Mouse (Mus musculus): ENCODE results near the gene Hectd4.

Gene Hectd4

DNA sequence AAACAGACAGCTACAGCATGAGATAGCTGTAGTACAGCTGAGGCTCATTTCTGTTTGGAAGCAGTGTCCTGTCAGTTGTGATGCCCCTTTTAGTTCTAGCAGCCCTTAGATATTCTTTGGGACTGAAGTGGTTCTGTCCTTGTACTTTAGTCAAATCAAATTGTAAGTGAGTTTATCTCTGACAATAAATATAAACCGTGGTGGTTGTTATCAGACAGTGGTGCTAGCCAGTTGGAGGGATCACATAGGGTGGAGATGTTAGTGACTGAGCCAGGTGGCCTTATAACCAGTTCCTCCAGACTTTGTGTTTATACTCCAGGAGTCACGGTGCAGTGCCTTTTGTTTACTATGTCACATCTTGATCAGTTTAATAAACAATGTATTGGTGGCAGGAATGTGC lies 13.7 kb downstream of the Hectd4 start:
- 84% methylated on average over 2 of the region's 2 CpGs for WGBS

DNA sequence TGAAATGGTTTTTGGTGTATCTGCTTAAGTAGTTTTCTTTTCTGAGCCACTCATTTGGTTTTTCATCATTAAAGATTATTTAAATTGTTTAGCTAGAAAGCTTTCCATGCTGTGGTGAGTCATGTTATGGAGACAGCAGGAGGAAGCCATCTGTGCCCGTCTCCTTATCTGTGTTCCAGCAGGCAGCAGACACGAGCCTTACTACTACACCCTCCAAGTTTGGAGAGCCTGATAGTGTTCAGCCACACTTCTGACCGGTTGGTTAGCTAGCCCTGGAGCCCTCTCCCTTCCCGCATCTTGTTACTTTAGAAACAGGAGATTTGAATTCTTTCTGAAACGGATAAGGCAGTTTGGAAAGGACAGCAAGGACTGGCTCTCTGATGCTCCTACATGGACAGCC lies 16.2 kb downstream of the Hectd4 start:
- 39% methylated on average over 5 of the region's 5 CpGs for WGBS

DNA sequence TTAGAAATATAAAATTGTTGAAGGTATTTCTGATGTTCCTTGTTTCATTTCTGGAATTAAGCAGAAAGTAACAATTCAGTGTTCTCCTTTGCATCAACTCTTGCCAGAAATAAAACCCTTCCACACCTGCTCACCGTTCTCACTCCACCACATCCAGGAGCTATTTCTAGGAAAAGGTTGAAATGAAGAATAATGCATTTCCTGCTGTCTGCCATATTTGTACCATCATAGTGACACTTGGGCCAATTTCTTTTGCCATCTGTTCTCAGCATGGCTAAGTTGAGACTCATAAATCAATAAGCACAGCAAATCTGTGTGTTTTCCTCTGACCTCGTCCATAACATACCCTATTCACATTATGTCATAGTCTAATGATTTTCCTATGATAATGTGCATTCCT lies 18.2 kb downstream of the Hectd4 start:
- 48% methylated on average over 2 of the region's 2 CpGs for WGBS

DNA sequence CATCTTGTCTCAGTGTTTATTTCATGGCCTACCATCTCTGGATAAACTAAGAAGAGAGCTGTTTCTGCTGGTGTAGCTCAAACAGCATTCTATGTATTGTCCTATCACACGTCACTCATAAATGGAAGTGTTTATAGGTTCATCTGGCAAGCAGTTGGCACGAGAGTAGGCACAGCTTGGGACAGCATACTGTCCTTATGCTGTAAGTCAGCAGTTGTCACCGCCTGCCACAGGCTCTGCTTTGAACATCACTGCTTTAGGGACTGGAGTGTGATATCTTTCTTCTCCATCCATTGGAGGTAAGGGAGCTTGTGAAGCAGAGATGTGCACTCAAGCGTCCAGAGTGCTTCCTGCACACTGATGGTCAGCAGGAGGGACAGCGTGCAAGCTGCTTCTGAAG lies 19.8 kb downstream of the Hectd4 start:
- WGBS, result 53% methylated on average over 5 of the region's 5 CpGs

DNA sequence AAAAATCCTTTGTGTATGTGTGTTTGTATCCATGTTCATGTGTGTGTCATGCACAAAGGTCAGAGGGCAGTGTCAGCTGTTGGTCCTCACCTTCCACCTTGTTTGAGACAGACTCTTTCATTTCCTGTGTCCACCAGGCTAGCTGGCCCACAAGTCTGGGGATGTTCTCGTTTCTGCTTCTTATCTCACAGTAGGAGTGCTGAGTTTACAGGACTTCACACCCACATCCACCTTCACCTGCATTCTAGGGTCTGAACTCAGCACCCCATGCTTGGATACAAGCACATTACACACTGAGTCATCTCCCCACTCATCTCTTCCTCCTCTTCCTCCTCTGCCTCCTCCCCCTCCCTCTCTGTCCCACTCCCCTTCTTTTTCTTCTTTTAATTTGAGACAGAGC lies 22.2 kb downstream of the Hectd4 start:
- 24% methylated on average over 1 of the region's 1 CpGs for WGBS

DNA sequence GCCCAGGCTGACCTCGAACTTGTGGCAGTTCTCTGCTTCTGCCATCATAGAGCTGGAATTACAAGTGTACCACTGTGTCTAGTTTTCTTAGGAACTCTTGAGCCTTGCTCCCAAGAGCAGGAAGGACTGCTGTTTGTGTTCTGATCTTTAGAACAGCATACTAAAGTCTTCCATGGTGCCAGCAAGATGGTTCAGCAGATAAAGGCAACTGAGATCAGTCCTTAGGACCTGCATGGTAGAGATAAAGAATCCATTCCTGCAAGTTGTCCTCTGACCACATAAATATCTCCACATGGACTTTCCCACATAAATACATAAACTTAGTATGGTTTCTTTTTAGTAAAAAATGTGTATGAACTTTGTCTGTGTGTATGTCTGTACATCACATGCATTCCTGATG lies 22.7 kb downstream of the Hectd4 start:
- WGBS, result 95% methylated on average over 1 of the region's 1 CpGs

DNA sequence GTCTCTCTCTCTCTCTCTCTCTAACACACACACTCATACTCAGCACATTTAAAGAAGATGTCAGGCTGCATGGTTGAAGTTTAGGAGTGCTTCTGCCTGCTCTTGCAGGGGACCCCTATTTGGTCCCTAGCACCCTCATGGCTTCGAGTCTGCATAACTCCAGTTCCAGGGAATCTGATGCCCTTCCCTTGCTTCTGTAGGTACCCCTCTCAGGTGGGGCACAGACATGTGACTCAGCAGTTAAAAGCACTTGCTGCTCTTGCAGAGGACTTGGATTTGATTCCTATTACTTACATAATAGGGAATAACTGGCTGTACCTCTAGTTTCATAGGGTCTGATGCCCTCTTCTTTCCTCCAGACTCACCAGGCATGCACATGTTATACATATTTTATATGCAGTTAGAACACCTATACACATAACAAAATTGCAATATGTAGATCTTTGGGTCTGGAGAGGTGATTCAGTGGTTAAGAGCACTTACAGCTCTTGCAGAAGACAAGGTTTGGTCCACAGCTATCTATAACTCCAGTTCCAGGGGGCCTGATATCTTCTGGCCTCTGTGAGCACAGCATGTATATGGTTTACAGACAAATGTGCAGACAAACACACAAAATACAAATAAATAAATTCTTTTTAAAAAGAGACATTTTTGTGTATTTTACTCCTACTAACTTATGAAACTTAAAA lies 23.8 kb downstream of the Hectd4 start:
- 86% methylated on average over 1 of the region's 1 CpGs for WGBS

DNA sequence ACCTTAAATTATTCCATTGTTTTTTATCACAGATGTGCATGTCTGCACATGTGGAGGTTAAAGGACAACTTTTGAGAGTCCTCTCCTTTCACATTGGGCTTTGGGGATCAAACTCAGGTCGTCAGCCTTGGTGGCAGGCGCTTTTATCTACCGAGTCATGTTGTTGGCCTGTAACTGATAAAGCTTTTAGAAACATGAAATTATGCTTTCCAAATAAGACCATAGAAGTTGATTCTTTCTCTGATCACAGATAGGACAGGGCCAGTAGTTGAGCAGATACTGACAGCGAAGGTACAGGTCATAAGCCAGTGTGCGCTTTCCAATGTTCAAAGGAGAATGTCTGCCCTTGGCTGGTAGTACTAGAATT lies 24.3 kb downstream of the Hectd4 start:
- WGBS, result 93% methylated on average over 5 of the region's 5 CpGs

DNA sequence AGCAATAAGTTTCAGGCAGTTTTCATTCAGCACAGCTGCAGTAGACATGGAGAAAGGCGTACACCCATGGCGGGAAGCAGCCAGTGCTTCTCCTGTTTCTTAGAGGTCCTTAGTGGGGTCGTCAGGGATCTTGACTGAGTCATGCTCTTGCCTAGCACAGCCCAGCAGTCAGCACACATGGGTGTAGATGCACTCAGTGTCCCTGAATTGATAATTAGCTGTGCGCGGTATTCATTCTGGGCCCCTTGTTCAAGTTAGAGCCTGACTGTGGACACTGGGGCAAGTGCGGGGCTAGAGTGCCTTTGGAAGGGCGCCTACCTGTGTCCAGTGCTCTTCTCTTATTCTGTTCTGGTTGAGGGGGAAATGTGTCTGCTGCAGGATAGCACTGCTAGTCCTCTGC lies 25.2 kb downstream of the Hectd4 start:
- WGBS, result 82% methylated on average over 7 of the region's 7 CpGs

DNA sequence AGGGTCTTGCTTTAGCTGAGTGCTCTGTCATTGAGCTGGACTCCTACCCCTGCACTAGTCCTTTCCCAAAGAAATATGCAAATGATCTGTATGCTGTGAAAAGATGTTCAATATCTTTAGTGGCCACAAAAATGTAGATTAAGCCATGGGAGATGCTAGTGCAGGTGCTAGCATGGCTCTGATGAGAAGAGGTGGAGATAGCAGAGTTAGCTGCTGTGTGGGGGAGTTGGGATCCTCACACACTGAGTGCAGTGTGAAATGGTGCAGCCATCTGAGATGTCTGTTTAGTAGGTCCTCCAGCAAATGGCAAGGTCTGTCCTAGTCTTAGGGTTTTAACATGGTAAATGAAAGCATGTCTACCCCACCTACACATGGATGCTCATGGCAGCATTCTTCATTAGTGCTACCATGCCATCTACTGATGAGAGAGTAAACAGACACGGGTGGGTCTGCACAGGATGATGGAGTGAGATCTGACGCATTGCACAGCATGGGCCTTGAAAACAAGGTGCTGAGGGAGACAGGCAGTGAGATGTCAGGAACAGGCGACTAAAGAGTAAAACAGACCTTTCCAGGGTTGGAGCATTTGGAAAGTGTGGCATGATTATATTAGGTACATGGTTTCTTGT lies 28.9 kb downstream of the Hectd4 start:
- WGBS, result 66% methylated on average over 3 of the region's 3 CpGs

DNA sequence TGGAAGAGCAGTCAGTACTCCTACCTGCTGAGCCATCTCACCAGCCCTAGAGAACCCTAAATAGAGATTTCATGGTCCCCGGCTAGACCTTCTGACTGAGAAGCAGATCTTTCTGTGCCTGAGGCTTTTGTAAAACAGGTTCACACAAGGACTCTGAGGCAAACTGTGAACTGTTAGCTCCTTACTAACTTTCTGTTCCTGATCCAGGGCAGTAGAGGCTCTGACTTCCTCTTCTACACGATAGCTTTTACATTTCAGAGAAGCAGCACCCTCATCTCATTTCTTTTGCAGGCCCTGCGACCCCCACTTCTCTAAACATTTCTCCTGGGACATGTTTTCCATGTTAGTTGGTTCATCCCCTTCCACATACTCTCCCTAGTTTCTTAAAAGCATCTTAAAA lies 29.7 kb downstream of the Hectd4 start:
- WGBS, result 77% methylated on average over 3 of the region's 3 CpGs

DNA sequence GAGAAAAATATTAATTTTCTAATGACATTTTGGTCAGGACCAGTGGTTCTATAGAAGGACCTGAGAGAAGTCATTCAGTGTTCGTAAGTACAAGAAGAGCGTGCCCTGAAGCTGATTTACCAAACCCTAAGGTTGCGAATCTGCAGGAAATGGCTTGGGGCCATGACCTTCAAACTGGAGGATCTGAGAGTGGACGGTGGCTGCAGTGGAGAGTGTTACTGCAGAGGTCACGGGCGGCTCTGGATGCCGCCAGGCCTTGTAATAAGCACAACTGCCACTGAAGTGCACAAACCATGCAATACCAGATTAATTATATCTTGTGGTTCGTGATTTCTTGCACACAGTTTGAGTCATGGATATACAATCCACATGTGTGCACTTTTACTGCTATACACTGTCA lies 31.8 kb downstream of the Hectd4 start:
- 73% methylated on average over 8 of the region's 8 CpGs for WGBS

DNA sequence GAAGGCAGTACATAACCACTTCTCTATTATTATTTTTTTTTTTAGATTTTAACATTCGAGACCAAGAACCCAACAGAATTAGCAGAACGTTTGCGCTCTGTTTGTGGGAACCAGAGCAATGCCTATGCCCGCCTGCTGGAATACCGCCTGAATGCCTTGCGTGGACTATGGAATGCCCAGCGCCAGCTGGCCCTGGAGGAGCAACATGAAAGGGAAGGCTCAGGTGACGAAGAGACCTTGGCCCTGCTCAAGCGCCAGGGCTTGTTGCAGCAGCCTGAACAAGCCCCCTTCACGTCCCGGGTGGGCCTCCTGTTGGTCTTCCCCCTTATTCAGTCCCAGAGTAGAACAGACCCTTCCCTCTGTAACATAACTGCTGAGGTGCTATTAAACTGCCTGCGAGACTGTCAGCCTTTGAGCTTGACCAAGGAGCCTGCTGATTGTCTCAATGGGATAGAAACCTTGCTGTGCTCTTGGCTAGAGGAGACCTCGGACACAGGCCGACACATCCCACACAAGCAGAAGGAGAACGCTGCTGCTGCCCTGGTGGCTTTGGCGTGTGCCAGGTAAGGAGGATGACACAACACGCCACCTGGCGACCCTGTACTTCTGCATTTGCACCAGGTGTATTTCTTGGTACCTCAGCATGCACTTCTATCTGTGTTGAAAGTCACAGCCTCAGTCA lies 33.9 kb downstream of the Hectd4 start:
- 81% methylated on average over 18 of the region's 18 CpGs for WGBS

DNA sequence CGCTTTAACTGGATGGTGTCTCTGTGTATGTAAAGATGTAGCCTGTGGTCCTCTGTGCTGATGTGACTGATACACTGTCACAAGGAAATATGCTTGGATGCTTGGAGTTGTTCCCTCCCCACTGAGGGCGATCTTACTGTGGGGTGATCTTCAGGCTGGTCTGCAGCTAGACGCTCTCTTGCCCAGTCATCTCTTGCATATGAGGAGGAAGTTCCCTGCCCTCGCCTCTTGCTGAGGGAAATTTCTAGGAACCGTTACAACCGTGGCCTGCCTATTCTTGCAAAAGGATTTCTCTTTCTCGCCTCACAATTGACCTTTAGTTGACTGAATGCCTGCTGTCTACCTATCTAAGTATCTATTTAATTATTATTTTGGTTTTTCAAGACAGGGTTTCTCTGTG lies 35.0 kb downstream of the Hectd4 start:
- 80% methylated on average over 7 of the region's 7 CpGs for WGBS

DNA sequence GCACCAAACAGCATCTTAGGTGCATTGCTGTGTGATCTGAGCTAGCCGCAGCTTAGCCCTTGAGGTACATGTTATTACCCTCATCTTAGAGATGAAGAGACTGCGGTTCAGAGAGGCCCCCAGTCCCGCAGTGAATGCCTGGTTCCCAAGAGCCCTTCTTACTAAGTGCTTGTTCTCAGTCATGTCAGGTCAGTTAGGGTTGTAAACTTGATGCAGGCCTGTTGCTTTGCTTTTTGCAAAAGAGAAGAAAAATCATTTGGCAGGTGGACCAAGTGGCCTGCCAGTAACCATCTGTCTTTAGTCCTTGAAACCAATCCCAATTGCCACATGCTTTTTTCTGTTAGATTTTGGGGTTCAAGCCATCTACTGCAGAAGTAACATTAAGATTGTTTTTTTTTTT lies 41.8 kb downstream of the Hectd4 start:
- WGBS, result 93% methylated on average over 3 of the region's 3 CpGs

DNA sequence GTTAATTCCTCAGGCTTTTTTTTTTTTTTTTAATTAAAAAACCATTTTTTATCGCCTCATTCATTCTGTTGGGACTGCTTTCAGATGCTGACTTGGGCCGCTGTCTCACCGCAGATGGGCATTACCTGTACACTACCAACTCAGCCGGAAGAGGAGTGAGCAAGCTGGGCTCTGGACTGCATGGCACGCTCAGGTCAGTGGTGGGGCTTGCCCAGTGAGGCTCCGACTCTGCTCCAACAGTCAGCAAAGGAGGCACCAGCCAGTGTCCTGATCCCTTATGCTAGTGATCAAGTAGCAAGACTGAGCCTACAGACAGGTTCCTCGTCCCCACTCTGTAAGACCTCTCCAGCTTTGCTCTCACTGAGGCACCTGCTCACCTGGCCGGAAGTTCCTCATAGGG lies 42.4 kb downstream of the Hectd4 start:
- WGBS, result 92% methylated on average over 8 of the region's 8 CpGs

DNA sequence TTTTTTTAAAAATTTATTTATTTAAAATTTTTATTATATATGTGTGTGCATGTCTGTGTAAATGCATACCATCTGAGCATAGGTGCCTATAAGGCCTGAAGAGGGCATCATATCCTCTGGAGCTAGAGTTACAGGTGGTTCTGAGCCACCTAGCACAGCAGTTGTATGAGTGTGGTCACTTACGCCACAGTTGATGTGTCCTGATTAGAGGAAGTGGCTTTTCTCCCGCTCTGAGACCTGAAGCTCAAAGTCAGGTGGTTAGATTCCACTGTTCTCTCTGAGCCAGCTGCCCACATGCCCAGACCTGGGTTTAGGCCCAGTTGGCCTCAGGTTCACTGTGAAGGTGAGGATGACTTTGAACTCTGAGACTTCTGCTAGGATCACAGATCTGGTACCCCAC lies 44.6 kb downstream of the Hectd4 start:
- 96% methylated on average over 2 of the region's 2 CpGs for WGBS

DNA sequence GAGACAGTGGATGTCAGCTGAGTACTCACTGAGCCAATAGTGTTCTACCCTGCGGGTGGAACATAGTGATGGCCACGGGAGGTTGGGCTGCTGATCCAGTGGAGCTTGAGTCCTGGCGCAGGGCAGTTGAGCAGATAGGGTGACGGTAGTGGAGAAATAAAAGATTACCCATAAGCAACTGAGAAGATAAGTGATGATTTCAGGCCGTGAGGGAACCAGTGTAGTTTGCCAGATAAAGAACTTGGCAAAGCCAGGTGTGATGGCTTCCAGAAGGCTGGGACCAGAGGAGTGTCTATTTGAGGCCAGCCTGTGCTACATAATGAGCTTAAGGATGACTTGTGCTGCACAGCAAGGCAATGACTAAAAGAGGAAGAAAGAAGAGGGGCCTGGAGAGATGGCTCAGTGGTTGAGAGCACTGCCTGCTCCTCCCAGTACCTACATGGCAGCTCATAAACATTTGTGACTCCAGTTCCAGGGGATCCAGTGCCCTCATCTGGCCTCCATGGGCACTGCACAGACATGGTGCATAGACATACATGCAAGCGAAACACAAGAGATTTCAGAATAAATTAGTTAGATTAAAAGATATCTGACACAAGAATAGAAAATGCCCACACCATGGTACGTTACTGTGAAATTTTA lies 46.8 kb downstream of the Hectd4 start:
- WGBS, result 64% methylated on average over 7 of the region's 7 CpGs

DNA sequence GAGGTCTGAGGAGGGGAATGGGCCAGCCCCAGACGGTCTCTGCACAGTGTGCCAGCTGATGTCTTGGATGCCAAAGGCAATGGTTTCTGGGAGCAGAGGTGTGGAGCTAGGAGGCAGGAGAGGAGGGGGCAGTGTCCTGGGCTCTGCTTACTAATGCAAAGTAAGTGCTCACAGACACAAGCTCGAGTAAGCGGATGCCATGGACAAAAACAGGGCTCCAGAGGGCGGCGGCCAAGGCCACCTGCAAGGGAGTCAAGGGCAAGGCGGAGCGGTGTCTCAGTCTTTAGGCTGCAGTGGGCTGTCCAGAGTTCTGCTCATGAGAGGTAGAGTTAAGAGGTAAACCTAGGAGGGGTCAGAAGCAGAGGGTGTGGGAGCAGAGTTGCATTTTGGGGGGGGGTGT lies 51.0 kb downstream of the Hectd4 start:
- 82% methylated on average over 7 of the region's 7 CpGs for WGBS

DNA sequence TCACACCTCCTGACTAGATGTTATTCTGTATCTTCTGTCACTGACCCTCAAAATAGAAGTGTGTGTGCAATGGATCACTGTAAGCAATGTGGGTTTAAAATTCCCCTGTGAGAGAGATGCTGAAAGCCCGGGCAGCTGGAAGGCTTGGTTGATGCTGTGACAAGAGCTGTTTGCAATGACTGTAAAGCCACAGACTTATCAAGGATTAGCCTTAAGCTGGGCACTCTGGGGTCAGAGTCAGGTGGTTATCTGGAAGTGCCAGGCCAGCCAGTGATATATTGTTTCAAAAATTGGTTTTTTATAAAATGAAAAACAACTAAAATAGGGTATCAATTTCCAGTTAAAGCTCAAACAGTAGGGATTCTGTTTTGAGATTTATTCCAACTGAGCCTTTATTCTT lies 56.8 kb downstream of the Hectd4 start:
- 41% methylated on average over 1 of the region's 1 CpGs for WGBS

DNA sequence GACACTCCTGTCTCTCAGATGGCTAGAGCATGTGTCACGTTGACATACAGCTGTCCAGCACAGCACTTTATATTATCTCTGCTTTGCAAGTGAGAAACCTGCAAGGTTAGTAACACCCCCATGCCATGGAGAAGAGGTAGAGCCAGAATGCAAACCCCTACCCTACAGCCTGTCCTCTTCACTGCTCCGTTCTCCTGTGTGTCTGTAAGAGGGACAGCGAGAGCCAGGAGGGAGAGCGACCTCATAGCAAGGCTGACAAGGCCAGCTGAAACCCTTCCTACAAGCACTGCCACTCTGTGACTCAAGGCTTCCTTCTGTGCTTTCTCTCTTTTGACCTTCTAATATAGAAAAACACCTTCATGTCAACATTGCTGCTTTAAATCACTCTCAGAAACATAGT lies 60.4 kb downstream of the Hectd4 start:
- 92% methylated on average over 4 of the region's 4 CpGs for WGBS

DNA sequence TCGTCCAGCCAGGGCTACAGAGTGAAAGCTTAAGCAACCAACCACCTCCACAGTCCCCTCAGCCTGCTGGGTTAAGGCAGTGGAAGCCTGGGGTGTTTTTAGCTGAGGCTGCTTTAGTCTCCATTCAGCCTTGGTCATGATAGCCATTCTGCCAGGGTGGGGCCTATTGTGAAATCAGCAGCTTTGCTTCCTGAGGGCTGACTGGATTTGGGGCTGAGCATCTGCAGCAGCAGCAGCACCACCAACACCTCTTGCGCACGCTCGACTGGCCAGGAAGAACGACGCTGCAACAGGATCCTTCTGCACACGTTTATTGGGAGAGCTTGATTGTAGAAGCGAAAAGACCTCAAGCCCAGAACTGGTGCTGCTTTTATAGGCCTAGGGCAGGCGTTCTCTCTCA lies 63.0 kb downstream of the Hectd4 start:
- WGBS, result 90% methylated on average over 9 of the region's 9 CpGs

DNA sequence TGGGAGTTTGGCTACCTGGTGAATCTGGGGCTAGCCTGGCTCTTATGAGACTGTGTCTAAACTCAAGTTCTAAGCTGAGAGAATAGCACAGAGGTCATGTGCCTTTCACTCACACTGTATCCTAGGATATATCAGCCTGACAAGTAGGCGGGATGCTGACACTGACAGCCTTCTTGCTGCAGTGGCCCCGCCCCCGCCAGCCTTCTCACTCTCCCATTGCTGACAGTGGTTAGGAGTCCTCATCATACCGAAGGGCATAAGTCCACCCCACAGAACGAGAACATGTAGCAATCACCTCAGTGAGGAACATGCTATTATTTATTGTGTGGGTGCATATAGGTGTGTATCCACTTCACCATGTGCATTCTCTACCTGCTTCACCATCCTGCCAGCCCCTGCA lies 64.8 kb downstream of the Hectd4 start:
- 71% methylated on average over 5 of the region's 5 CpGs for WGBS

Data from cerebral cortex, adult 2 months (tissue).